Mouse (Mus musculus): ENCODE data around the gene Adamts12. TPM values are rescaled to one million over a fixed set of nuclear protein-coding genes. Genes with fewer than 3 reads are reported as not detected.

Adamts12 gene
- total and polyA plus RNA-seq, 3 experiments, result not detected

GRCm38 (mm10) chr15:11186711-11187110, 122.1 kb downstream of the Adamts12 start:
- Histone ChIP-seq H3K36me3 (ENCODE audit: control insufficient read depth in 1 of 2, insufficient read depth in 2 of 2, low read length in 2 of 2) (no peaks in the 10 kb centered on the region), H3K27me3 (ENCODE audit: control insufficient read depth in 1 of 2, insufficient read depth in 2 of 2, low read length in 2 of 2) (no peaks in the 10 kb centered on the region), H3K79me2 (ENCODE audit: control insufficient read depth, insufficient read depth, low read length, poor library complexity) (no peaks in the 10 kb centered on the region), H3K27ac (ENCODE audit: control insufficient read depth, low read depth, low read length) (no peak overlapping the region), H3K4me3 (ENCODE audit: control insufficient read depth in 1 of 2, insufficient read depth in 1 of 2, low read depth in 2 of 2, low read length in 2 of 2) (no peak overlapping the region), H3K4me1 (ENCODE audit: control insufficient read depth in 1 of 2, insufficient read depth in 2 of 2, low read length in 2 of 2) (no peaks in the 10 kb centered on the region), H3K9me3 (replicated peaks; ENCODE audit: insufficient read depth, low read length) (no peaks in the 10 kb centered on the region), H3K9ac (ENCODE audit: control insufficient read depth, low read depth, low read length, poor library complexity, severe bottlenecking) (no peak overlapping the region)
- no peak for DNase-seq (ENCODE audit: low read depth, low spot score)
- TF ChIP-seq ZKSCAN1 (IDR thresholded peaks at IDR 0.05; ENCODE audit: low read depth, low read length), result no peak
- no peak for TF ChIP-seq KAT2A (conservative IDR thresholded peaks at IDR 0.05; ENCODE audit: low read depth, low read length)
- TF ChIP-seq HCFC1 (IDR thresholded peaks at IDR 0.05; ENCODE audit: low read depth, low read length), result no peak
- no peak for TF ChIP-seq CTCF (IDR thresholded peaks at IDR 0.05 in 2 of 3, conservative IDR thresholded peaks at IDR 0.05 in 1 of 3; ENCODE audit: control insufficient read depth in 1 of 3, insufficient read depth in 1 of 3, low read depth in 2 of 3, low read length in 3 of 3, poor library complexity in 1 of 3, severe bottlenecking in 1 of 3)
- TF ChIP-seq ELF1 (IDR thresholded peaks at IDR 0.05; ENCODE audit: low read depth, low read length), result no peak

DNA sequence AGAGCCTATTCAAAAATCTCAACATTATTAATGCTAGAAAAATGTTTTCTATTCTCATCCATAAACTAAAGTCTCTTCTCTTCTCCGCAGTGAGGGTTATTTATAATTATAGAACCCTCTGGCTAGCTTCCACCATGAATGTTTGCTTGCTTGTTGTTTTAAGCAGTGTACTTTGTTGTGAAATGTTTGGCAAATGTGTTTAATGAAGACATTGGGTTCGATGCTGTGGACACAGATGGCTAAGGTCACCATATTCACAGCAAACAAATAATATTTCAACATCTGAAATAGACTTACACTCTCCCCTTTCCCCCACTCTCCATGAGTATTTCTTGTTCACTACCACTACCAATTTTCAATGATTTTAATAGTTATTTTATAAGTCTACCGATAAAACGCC, 125.9 kb downstream of the Adamts12 start:
- no peak for TF ChIP-seq SMC3 (IDR thresholded peaks at IDR 0.05; ENCODE audit: low read depth, low read length)
- TF ChIP-seq POLR2AphosphoS2 (IDR thresholded peaks at IDR 0.05; ENCODE audit: low read length), result no peak
- no peak for TF ChIP-seq GATA1 (IDR thresholded peaks at IDR 0.05; ENCODE audit: low read depth, low read length)
- no peak for TF ChIP-seq EP300 (IDR thresholded peaks at IDR 0.05; ENCODE audit: low read depth in 1 of 2, low read length in 2 of 2)
- no peak for TF ChIP-seq TBP (IDR thresholded peaks at IDR 0.05; ENCODE audit: low read depth, low read length)
- TF ChIP-seq MAX (IDR thresholded peaks at IDR 0.05; ENCODE audit: low read length), result no peak
- no peak for TF ChIP-seq NELFE (IDR thresholded peaks at IDR 0.05; ENCODE audit: low read depth, low read length)
- Histone ChIP-seq H3K27ac (ENCODE audit: control insufficient read depth, low read depth, low read length) (no peak overlapping the region), H3K4me3 (ENCODE audit: control insufficient read depth in 1 of 2, insufficient read depth in 1 of 2, low read depth in 2 of 2, low read length in 2 of 2) (no peak overlapping the region), H3K79me2 (ENCODE audit: control insufficient read depth, insufficient read depth, low read length, poor library complexity) (no peaks in the 10 kb centered on the region), H3K27me3 (ENCODE audit: control insufficient read depth in 1 of 2, insufficient read depth in 2 of 2, low read length in 2 of 2) (no peaks in the 10 kb centered on the region), H3K9ac (ENCODE audit: control insufficient read depth, low read depth, low read length, poor library complexity, severe bottlenecking) (no peak overlapping the region), H3K4me1 (ENCODE audit: control insufficient read depth in 1 of 2, insufficient read depth in 2 of 2, low read length in 2 of 2) (no peaks in the 10 kb centered on the region), H3K36me3 (ENCODE audit: control insufficient read depth in 1 of 2, insufficient read depth in 2 of 2, low read length in 2 of 2) (no peaks in the 10 kb centered on the region), H3K9me3 (replicated peaks; ENCODE audit: insufficient read depth, low read length) (no peaks in the 10 kb centered on the region)
- no peak for DNase-seq (ENCODE audit: low read depth, low spot score)

DNA sequence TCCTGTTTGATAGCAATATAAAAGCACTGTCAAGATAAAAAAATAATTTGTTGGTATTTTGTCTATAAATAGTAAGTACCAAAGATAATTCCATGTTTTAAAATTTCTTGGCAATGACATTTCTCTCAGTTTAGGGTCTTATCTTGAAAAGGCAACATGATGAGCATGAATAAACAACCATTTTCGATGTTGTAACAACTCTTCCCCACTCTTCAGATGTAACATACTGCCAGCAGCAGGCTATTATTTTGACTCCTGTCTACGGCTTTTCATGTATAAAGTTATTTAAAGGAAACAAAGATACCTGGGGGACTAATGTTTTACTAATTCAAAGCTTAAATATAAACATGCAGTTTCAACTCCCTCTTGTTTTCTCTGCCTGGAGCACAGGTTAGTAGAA, 128.2 kb downstream of the Adamts12 start:
- no peaks in the 10 kb centered on the region for H3K79me2 ChIP-seq (ENCODE audit: control insufficient read depth, insufficient read depth, low read length, poor library complexity)
- TF ChIP-seq NRF1 (IDR thresholded peaks at IDR 0.05; ENCODE audit: insufficient read depth, low read depth, low read length, poor library complexity, severe bottlenecking) (no peak), POLR2A (IDR thresholded peaks at IDR 0.05; ENCODE audit: control insufficient read depth in 1 of 2, insufficient read depth in 1 of 2, low read depth in 1 of 2, low read length in 2 of 2, poor library complexity in 1 of 2) (no peak), GABPA (IDR thresholded peaks at IDR 0.05; ENCODE audit: low read depth, low read length) (no peak), ETS1 (IDR thresholded peaks at IDR 0.05; ENCODE audit: low read depth, low read length) (no peak), TBP (IDR thresholded peaks at IDR 0.05; ENCODE audit: low read depth, low read length) (no peak), ZC3H11A (IDR thresholded peaks at IDR 0.05; ENCODE audit: low read depth, low read length) (no peak), MAZ (IDR thresholded peaks at IDR 0.05; ENCODE audit: low read depth, low read length) (no peak), CTCF (IDR thresholded peaks at IDR 0.05 in 2 of 3, conservative IDR thresholded peaks at IDR 0.05 in 1 of 3; ENCODE audit: control insufficient read depth in 1 of 3, insufficient read depth in 1 of 3, low read depth in 2 of 3, low read length in 3 of 3, poor library complexity in 1 of 3, severe bottlenecking in 1 of 3) (no peak), ZNF384 (IDR thresholded peaks at IDR 0.05; ENCODE audit: low read depth, low read length) (no peak), CHD2 (IDR thresholded peaks at IDR 0.05; ENCODE audit: low read length) (no peak), MYC (IDR thresholded peaks at IDR 0.05; ENCODE audit: low read depth, low read length) (no peak), ZMIZ1 (IDR thresholded peaks at IDR 0.05; ENCODE audit: low read depth, low read length) (no peak), MXI1 (IDR thresholded peaks at IDR 0.05; ENCODE audit: low read depth, low read length) (no peak), USF2 (IDR thresholded peaks at IDR 0.05; ENCODE audit: borderline replicate concordance in 1 of 2, insufficient read depth in 1 of 2, low read depth in 1 of 2, low read length in 2 of 2) (no peak), EP300 (IDR thresholded peaks at IDR 0.05; ENCODE audit: low read depth in 1 of 2, low read length in 2 of 2) (no peak)
- no peak overlapping the region for H3K9ac ChIP-seq (ENCODE audit: control insufficient read depth, low read depth, low read length, poor library complexity, severe bottlenecking)
- H3K36me3 ChIP-seq (ENCODE audit: control insufficient read depth in 1 of 2, insufficient read depth in 2 of 2, low read length in 2 of 2), result no peaks in the 10 kb centered on the region
- DNase-seq (ENCODE audit: low read depth, low spot score), result no peak
- no peak overlapping the region for H3K4me3 ChIP-seq (ENCODE audit: control insufficient read depth in 1 of 2, insufficient read depth in 1 of 2, low read depth in 2 of 2, low read length in 2 of 2)
- H3K27ac ChIP-seq (ENCODE audit: control insufficient read depth, low read depth, low read length), result no peak overlapping the region
- H3K4me1 ChIP-seq (ENCODE audit: control insufficient read depth in 1 of 2, insufficient read depth in 2 of 2, low read length in 2 of 2), result no peaks in the 10 kb centered on the region
- H3K9me3 ChIP-seq (replicated peaks; ENCODE audit: insufficient read depth, low read length), result no peaks in the 10 kb centered on the region
- H3K27me3 ChIP-seq (ENCODE audit: control insufficient read depth in 1 of 2, insufficient read depth in 2 of 2, low read length in 2 of 2), result no peaks in the 10 kb centered on the region

All from MEL (cell line).